Mouse (Mus musculus): ENCODE results near the gene Mgat4b.
"Not testable (repeated sequence)": the region's sequence is repeated elsewhere in the genome, so short reads cannot be mapped to it uniquely, and the experiment has no call there.

Gene Mgat4b

GRCm38 (mm10) chr11:50210505-50211151, at the start of gene Mgat4b, which contains the start of gene Sqstm1:
Mgat4b (plus strand) TSS chr11:50210890.
Sqstm1 (minus strand) TSS chr11:50210827.
- DNase-seq (ENCODE audit: low spot score): peak; percentile 78

GRCm38 (mm10) chr11:50161578-50162304, 48.9 kb upstream of the Mgat4b start:
- peak; percentile 58 for DNase-seq (ENCODE audit: low spot score)

GRCm38 (mm10) chr11:50162338-50163050, 48.2 kb upstream of the Mgat4b start:
- no peak for DNase-seq (ENCODE audit: low spot score)

GRCm38 (mm10) chr11:50168352-50168751, 42.3 kb upstream of the Mgat4b start:
- no peak for DNase-seq (ENCODE audit: low spot score)

GRCm38 (mm10) chr11:50174111-50174729, 36.5 kb upstream of the Mgat4b start, which contains the start of gene Mrnip:
Mrnip (plus strand) TSS chr11:50174444.
- DNase-seq (ENCODE audit: low spot score): not testable (repeated sequence)

GRCm38 (mm10) chr11:50174730-50175187, 35.9 kb upstream of the Mgat4b start:
- peak; percentile 96 for DNase-seq (ENCODE audit: low spot score)

GRCm38 (mm10) chr11:50176351-50176750, 34.3 kb upstream of the Mgat4b start:
- DNase-seq (ENCODE audit: low spot score): no peak

- DNase-seq (ENCODE audit: low spot score): no peak
Observed at GRCm38 (mm10) chr11:50177111-50177510, 33.6 kb upstream of the Mgat4b start.

GRCm38 (mm10) chr11:50178532-50179488, 31.9 kb upstream of the Mgat4b start:
- DNase-seq (ENCODE audit: low spot score): no peak

- no peak for DNase-seq (ENCODE audit: low spot score)
Observed at GRCm38 (mm10) chr11:50180478-50181231, 30.0 kb upstream of the Mgat4b start.

- DNase-seq (ENCODE audit: low spot score): no peak
Observed at GRCm38 (mm10) chr11:50182702-50183101, 28.0 kb upstream of the Mgat4b start.

- DNase-seq (ENCODE audit: low spot score): no peak
Observed at GRCm38 (mm10) chr11:50184788-50185187, 25.9 kb upstream of the Mgat4b start.

- DNase-seq (ENCODE audit: low spot score): no peak
Observed at GRCm38 (mm10) chr11:50188682-50189081, 22.0 kb upstream of the Mgat4b start.

- no peak for DNase-seq (ENCODE audit: low spot score)
Observed at GRCm38 (mm10) chr11:50190362-50190761, 20.3 kb upstream of the Mgat4b start.

GRCm38 (mm10) chr11:50192278-50192677, 18.4 kb upstream of the Mgat4b start:
- DNase-seq (ENCODE audit: low spot score): no peak

- DNase-seq (ENCODE audit: low spot score): no peak
Observed at GRCm38 (mm10) chr11:50194070-50194469, 16.6 kb upstream of the Mgat4b start.

- no peak for DNase-seq (ENCODE audit: low spot score)
Observed at GRCm38 (mm10) chr11:50194793-50195192, 15.9 kb upstream of the Mgat4b start.

- DNase-seq (ENCODE audit: low spot score): no peak
Observed at GRCm38 (mm10) chr11:50197500-50197899, 13.2 kb upstream of the Mgat4b start.

GRCm38 (mm10) chr11:50198219-50198846, 12.4 kb upstream of the Mgat4b start:
- DNase-seq (ENCODE audit: low spot score): no peak

- no peak for DNase-seq (ENCODE audit: low spot score)
Observed at GRCm38 (mm10) chr11:50198916-50199315, 11.8 kb upstream of the Mgat4b start.

All from spleen, adult 12 weeks (tissue).